Mouse (Mus musculus): ENCODE data around the gene Clec2i. TPM values are rescaled to one million over a fixed set of nuclear protein-coding genes. Genes with fewer than 3 reads are reported as not detected.
"Not testable (repeated sequence)": the region's sequence is repeated elsewhere in the genome, so short reads cannot be mapped to it uniquely, and the experiment has no call there.

Gene Clec2i
- total RNA-seq (2012; rRNA removed) = 34.4 and 38.5 TPM in 2 replicates
- total RNA-seq (2014; rRNA removed) = 104 and 134 TPM in 2 replicates
- 80.7 and 90.3 TPM in 2 replicates for polyA plus RNA-seq (2012; ENCODE audit: insufficient read length, low read depth)

DNA sequence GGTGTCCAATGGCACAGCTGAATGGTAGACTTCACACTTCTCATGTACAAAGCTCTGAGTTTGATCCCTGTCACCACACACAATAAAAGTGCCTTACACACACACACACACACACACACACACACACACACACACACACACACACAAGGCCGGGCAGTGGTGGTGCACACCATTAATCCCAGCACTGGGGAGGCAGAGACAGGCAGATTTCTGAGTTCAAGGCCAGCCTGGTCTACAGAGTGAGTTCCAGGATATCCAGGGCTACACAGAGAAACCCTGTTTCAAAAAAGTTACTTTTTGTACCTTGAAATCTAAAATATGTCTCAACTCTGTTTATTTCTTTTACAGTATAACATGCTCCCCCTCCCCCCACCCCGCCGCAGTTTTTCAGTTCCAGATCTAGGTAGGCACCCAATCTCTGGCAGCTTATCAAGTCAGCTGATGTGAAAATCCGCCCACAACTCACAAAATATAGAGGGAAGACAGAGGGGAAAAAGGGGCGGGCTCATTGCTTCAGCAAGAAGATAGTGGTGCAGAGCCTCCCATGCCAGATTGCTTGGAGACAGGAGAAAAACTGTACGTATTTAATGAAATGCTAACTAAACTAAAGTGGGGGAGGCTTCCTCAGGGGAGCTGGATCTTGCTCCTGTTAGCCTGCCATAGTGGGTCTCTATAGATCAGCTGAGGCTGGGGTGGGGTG, at the start of gene Clec2i:
Gene Clec2i, plus strand, starts transcription at position 498 of the 700 bp plus-strand sequence.
- peaks cover 60% of the 10 kb centered on the region for H3K79me2 ChIP-seq (replicated peaks; ENCODE audit: control insufficient read depth, extremely low read depth, insufficient read depth, poor library complexity, severe bottlenecking)
- dilution Hi-C loops (cut with MboI; ENCODE audit: extremely low pct_ligation_motif_present, extremely low pct_unique_long_range_greater_than_20kb, low sequenced_read_pairs); H3K27me3 ChIP-seq (replicated peaks); in situ Hi-C loops (cut with MboI; ENCODE audit: low pct_ligation_motif_present, low pct_unique_long_range_greater_than_20kb, low sequenced_read_pairs); H3K9me3 ChIP-seq (replicated peaks; ENCODE audit: low read length): not testable (repeated sequence)
- H3K4me2 ChIP-seq (ENCODE audit: insufficient read depth, low read depth, poor library complexity, severe bottlenecking) = peak within 1 kb of the TSS; percentile 80
- peak within 1 kb of the TSS; percentile 95 for H3K9ac ChIP-seq (ENCODE audit: insufficient read depth, low read depth)
- H3K36me3 ChIP-seq (replicated peaks in 1 of 2; ENCODE audit: control insufficient read depth in 1 of 2, insufficient read depth in 1 of 2, low read length in 1 of 2) = peaks cover 10 to 22% of the 10 kb centered on the region in 2 experiments
- TF ChIP-seq POLR2A (IDR thresholded peaks at IDR 0.05; ENCODE audit: low read depth, low read length) = peak; percentile 43; the same call in 1 of the 2 replicates
- peak; percentile 46; the same call in 1 of the 2 replicates for TF ChIP-seq IRF4 (IDR thresholded peaks at IDR 0.05; ENCODE audit: low read depth, low read length)
- TF ChIP-seq ETS1 (conservative IDR thresholded peaks at IDR 0.05; ENCODE audit: low read depth, low read length) = 0 out of 2 replicates have a peak, but pooled peaks have one; percentile 4
- TF ChIP-seq TBP (conservative IDR thresholded peaks at IDR 0.05; ENCODE audit: low read depth, low read length) = peak; percentile 50; the same call in 1 of the 2 replicates
- peak; percentile 52; the same call in 1 of the 2 replicates for TF ChIP-seq NELFE (IDR thresholded peaks at IDR 0.05; ENCODE audit: low read depth, low read length)
- peak; percentile 65 for TF ChIP-seq USF1 (IDR thresholded peaks at IDR 0.05; ENCODE audit: low read depth, low read length)
- 0 out of 2 replicates have a peak, but pooled peaks have one; percentile 22 for TF ChIP-seq MEF2A (IDR thresholded peaks at IDR 0.05; ENCODE audit: borderline replicate concordance, low read depth, low read length)
- TF ChIP-seq MXI1 (IDR thresholded peaks at IDR 0.05; ENCODE audit: low read depth, low read length) = peak; percentile 6; the same call in 1 of the 2 replicates
- 0 out of 2 replicates have a peak, but pooled peaks have one; percentile 11 for TF ChIP-seq RCOR1 (conservative IDR thresholded peaks at IDR 0.05; ENCODE audit: low read depth, low read length)
- TF ChIP-seq CHD1 (IDR thresholded peaks at IDR 0.05; ENCODE audit: low read depth, low read length) = peak; percentile 68; the same call in 1 of the 2 replicates
- 0 out of 2 replicates have a peak, but pooled peaks have one; percentile 25 for TF ChIP-seq ZMIZ1 (IDR thresholded peaks at IDR 0.05; ENCODE audit: low read depth, low read length)
- peak within 1 kb of the TSS; percentile 74 to 84 (median 75) for H3K4me3 ChIP-seq (replicated peaks in 1 of 3; ENCODE audit: low read depth in 2 of 3, low read length in 2 of 3, poor library complexity in 1 of 3)
- DNase-seq (ENCODE audit: extremely low read depth) = peak; percentile 95
- peak within 1 kb of the TSS; percentile 94 for H3K27ac ChIP-seq (ENCODE audit: insufficient read depth, low read depth)
- peaks cover 4 to 34% of the 10 kb centered on the region in 2 experiments; a peak in 3 of 4 replicates for H3K4me1 ChIP-seq (ENCODE audit: control insufficient read depth in 1 of 2, insufficient read depth in 2 of 2)

DNA sequence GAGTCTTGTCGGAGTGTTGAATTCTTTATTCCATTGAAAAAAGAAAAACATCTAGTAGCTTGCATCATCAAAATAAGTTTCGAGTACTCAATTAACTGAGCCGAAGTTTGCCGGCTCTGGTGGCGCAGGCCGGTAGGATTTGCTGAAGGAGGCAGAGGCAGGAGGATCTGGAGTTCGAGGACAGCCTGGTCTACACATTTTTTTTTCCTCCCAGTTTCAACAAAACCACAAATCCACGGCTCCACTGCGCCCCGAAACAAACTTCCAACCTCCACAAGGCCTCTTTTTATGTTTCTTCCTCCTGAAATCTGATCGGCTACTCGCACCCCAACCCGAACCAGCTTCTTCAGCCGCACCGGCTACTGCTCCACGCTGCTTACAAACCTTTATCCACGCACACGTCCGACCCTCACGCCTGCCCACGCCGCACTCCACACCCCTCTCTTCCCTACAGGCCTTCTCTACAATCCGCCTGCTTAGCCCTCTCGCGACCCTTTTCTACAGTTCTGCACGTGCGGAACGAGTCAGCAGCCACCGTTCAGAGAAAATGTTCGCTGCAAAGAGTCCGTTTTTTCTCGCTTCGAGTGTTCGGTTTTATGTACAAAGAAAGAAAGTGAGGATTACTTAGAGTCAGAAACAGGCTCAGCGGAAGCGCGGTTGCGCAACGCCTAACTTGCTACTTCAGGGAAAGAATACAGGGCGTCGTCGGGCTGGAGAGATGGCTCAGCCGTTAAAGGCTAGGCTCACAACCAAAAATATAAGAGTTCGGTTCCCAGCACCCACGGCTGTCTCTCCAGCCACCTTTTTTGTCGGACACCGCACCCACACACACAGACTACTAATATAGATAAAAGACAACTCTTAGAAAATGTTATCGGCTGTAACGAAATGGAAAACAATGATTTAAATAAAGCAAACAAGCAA, 48.8 kb upstream of the Clec2i start:
- no peak for TF ChIP-seq ETS1 (conservative IDR thresholded peaks at IDR 0.05; ENCODE audit: low read depth, low read length)
- TF ChIP-seq KAT2A (IDR thresholded peaks at IDR 0.05; ENCODE audit: insufficient replicate concordance, low read length) = peak; percentile 72; the same call in 1 of the 2 replicates
- TF ChIP-seq JUND (conservative IDR thresholded peaks at IDR 0.05; ENCODE audit: low read depth, low read length) = peak; percentile 77
- no peak for TF ChIP-seq SMC3 (IDR thresholded peaks at IDR 0.05; ENCODE audit: low read depth, low read length)
- TF ChIP-seq NRF1 (IDR thresholded peaks at IDR 0.05; ENCODE audit: low read depth, low read length) = peak; percentile 66
- peak; percentile 88 for TF ChIP-seq BHLHE40 (IDR thresholded peaks at IDR 0.05; ENCODE audit: low read depth, low read length)
- 0 out of 2 replicates have a peak, but pooled peaks have one; percentile 55 for TF ChIP-seq UBTF (IDR thresholded peaks at IDR 0.05; ENCODE audit: low read depth, low read length)
- peak; percentile 100 for TF ChIP-seq TBP (conservative IDR thresholded peaks at IDR 0.05; ENCODE audit: low read depth, low read length)
- peak; percentile 23; the same call in 1 of the 2 replicates for TF ChIP-seq IRF4 (IDR thresholded peaks at IDR 0.05; ENCODE audit: low read depth, low read length)
- no peak for TF ChIP-seq ZKSCAN1 (IDR thresholded peaks at IDR 0.05; ENCODE audit: borderline replicate concordance, low read depth, low read length)
- peak; percentile 65; the same call in 1 of the 2 replicates for TF ChIP-seq E2F4 (IDR thresholded peaks at IDR 0.05; ENCODE audit: insufficient replicate concordance, low read depth, low read length)
- no peak for TF ChIP-seq EP300 (IDR thresholded peaks at IDR 0.05; ENCODE audit: low read length)
- TF ChIP-seq ELF1 (IDR thresholded peaks at IDR 0.05; ENCODE audit: low read depth, low read length) = peak; percentile 97
- peak; percentile 94 for TF ChIP-seq MAFK (IDR thresholded peaks at IDR 0.05; ENCODE audit: insufficient replicate concordance, low read length)
- TF ChIP-seq POLR2A (IDR thresholded peaks at IDR 0.05; ENCODE audit: low read depth, low read length) = 0 out of 2 replicates have a peak, but pooled peaks have one; percentile 30
- peak; percentile 68 for TF ChIP-seq ZNF384 (IDR thresholded peaks at IDR 0.05; ENCODE audit: low read depth, low read length)
- no peaks in the 10 kb centered on the region for H3K9me3 ChIP-seq (replicated peaks; ENCODE audit: low read length)
- no peaks in the 10 kb centered on the region for H3K27me3 ChIP-seq (replicated peaks)
- no peaks in the 10 kb centered on the region for H3K79me2 ChIP-seq (replicated peaks; ENCODE audit: control insufficient read depth, extremely low read depth, insufficient read depth, poor library complexity, severe bottlenecking)
- in situ Hi-C loops (cut with MboI; ENCODE audit: low pct_ligation_motif_present, low pct_unique_long_range_greater_than_20kb, low sequenced_read_pairs) (loop anchor here (25.0 kb wide), 1 partner anchor 524 kb away; no protein-coding TSS in a partner anchor), dilution Hi-C loops (cut with MboI; ENCODE audit: extremely low pct_ligation_motif_present, extremely low pct_unique_long_range_greater_than_20kb, low sequenced_read_pairs) (no loop called here)
- H3K4me3 ChIP-seq (replicated peaks in 1 of 3; ENCODE audit: low read depth in 2 of 3, low read length in 2 of 3, poor library complexity in 1 of 3) = peak overlapping the region; percentile 71 to 91 (median 89)
- peak; percentile 89 for DNase-seq (ENCODE audit: extremely low read depth)
- no peaks in the 10 kb centered on the region for H3K36me3 ChIP-seq (replicated peaks in 1 of 2; ENCODE audit: control insufficient read depth in 1 of 2, insufficient read depth in 1 of 2, low read length in 1 of 2)
- H3K4me2 ChIP-seq (ENCODE audit: insufficient read depth, low read depth, poor library complexity, severe bottlenecking) = peak overlapping the region; percentile 75; the same call in 1 of the 2 replicates
- H3K4me1 ChIP-seq (ENCODE audit: control insufficient read depth in 1 of 2, insufficient read depth in 2 of 2) = peaks cover 4 to 42% of the 10 kb centered on the region in 2 experiments; a peak in 3 of 4 replicates
- peak overlapping the region; percentile 74 for H3K9ac ChIP-seq (ENCODE audit: insufficient read depth, low read depth)
- H3K27ac ChIP-seq (ENCODE audit: insufficient read depth, low read depth) = peak overlapping the region; percentile 91

Data from CH12.LX (cell line).